Mouse (Mus musculus): ENCODE results near the gene Polr2g.

DNA sequence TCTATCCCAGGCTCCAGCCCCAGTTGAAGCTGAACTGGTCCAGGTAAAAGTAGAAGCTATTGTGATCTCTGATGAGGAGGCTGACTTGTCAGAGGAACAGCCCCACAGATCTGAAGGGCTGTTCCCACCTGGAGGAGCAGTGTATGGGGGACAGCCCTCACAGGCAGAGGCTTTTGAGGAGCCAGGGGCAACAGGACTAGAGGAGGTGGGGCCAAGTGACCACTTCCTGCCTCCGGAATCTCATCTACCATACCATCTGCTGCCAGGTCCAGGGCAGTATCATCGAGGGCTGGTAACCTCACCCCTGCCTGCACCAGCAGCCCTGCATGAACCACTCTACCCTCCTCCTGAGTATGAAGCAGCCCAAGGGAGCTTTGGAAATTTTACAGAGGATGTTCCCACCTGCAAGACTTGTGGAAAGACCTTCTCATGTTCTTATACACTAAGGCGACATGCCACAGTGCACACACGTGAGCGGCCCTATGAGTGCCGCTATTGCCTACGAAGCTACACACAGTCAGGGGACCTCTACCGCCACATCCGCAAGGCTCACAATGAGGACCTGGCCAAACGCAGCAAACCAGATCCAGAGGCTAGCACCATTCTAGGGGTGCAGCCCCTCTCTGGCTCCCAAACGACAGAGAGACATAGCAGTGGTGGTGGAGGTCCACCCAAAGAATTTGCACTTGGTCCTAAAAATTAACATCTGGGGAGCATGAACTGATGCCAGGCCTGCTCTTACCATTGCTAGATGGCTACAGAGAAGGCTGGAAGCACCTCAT is 5.7 kb upstream of the Polr2g start:
- TF ChIP-seq POLR2A (IDR thresholded peaks at IDR 0.05; ENCODE audit: insufficient read depth, low read depth, low read length) (no peak), CTCF (IDR thresholded peaks at IDR 0.05) (no peak), EP300 (IDR thresholded peaks at IDR 0.05; ENCODE audit: insufficient read depth, low read depth, low read length) (no peak)

Data from heart, adult 2 months (tissue).